Mouse (Mus musculus): ENCODE results near the gene Zfp622. TPM values are rescaled to one million over a fixed set of nuclear protein-coding genes. Genes with fewer than 3 reads are reported as not detected.
"Not testable (repeated sequence)": the region's sequence is repeated elsewhere in the genome, so short reads cannot be mapped to it uniquely, and the experiment has no call there.

Zfp622 gene
- total RNA-seq, 2 experiments from 2014 or later: 43.1 to 46.5 TPM

DNA sequence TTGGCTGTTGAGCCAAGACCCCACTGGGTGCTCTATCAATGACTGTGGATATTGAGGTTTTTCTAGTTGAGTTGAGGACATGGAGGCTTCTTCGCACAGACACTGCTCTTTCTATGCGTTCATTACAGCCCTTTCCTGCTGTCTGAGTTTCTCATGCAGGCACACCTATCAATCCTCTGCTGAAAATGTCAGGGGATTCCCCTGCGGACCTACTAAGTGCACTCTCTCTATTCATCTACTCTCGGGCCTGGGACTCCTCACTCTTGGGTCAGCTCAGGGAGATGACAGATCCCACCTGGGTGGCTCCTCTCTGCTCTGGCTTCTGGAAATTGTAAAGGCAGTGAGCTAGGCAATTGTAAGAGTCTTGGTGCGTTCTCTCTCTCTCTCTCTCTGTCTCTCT lies 23.9 kb upstream of the Zfp622 start:
- intact Hi-C loops (cut with DNase I): no loop called here
- no peak for DNase-seq

DNA sequence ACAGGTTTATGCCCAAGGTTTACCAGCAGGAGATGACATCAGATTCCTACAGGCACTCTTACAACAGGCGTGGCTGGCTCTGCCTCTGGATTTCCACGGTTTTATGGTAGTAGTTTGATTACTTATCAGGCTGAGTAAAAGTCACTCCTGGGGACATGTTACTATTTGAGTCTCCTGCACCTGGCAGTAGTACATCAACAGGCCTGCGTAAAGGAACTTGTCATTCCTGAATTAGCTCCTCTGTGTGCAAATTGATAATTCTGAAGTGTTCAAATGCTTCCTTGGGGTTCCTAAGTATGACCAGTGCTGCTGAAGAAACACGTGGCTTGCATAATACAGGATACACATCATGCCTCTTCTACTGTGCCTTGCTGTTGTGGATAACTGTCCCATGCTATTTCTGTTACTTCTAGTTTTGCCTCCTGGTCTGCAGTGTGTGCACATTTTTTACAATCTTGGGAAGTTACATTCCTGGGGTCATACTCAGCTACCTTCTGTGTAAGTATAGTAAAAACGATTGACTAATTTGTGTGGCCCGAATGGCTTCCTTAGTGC lies 17.9 kb upstream of the Zfp622 start:
- intact Hi-C loops (cut with DNase I): no loop called here

DNA sequence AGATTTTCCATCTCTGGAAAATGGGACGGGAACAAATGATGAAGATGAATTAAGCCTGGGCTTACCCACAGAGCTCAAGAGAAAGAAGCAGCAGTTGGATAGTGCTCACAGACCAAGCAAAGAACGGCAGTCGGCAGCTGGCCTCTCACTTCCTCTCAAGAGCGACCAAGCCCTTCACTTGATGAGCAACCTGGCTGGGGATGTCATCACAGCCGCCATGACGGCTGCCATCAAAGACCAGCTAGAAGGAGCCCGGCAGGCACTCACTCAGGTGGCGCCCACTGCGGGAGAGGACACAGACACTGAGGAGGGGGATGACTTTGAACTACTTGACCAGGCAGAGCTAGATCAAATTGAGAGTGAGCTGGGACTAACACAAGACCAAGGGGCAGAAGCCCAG lies 12.6 kb upstream of the Zfp622 start:
- DNase-seq: no peak
- intact Hi-C loops (cut with DNase I): loop anchor here (10.0 kb wide), 1 partner anchor 527 kb away; no protein-coding TSS in a partner anchor

More for the DNA sequence above, 17.9 kb upstream of the Zfp622 start:
- no peak for DNase-seq

DNA sequence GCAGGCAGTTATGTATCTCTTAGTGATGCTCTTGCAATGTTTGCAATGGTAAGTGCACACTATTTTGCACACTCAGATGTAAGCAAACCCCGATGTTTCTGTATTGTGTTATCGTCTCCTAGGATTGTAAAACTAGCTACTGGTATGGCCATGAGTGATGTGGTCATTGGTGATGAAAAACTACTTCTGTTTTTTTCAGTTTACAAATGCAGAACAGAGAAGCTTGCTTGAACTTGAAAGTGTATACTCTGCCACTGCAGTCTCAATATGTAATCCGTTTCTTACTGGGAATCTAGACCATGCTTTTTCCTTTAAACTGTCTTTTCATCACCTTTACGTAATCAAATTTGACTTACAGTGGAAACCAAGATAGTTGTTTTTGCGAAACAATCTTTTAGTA lies 11.4 kb upstream of the Zfp622 start:
- intact Hi-C loops (cut with DNase I): loop anchor here (10.0 kb wide), 1 partner anchor 528 kb away; no protein-coding TSS in a partner anchor

DNA sequence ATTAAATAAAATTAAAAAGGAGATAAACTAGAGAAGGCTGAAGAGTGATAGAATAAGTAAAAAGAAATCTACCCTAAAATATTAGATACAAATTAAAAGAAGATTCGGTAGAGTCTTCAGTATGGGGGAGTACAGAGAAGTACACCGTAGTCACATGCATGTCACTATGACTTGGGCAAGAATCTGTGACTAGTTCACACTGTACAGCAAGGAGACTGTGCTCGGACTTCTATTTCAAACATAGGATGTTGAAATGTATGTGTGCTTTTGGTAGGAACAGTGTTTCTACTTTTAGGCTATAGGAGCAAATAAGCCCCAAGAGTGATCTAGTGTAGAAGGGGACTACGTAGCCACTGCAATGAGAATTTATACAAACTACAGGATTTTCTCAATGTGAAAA lies 9.8 kb upstream of the Zfp622 start:
- DNase-seq: no peak
- intact Hi-C loops (cut with DNase I): loop anchor here (10.0 kb wide), 1 partner anchor 530 kb away; no protein-coding TSS in a partner anchor

More for the DNA sequence above, 11.4 kb upstream of the Zfp622 start:
- no peak for DNase-seq

DNA sequence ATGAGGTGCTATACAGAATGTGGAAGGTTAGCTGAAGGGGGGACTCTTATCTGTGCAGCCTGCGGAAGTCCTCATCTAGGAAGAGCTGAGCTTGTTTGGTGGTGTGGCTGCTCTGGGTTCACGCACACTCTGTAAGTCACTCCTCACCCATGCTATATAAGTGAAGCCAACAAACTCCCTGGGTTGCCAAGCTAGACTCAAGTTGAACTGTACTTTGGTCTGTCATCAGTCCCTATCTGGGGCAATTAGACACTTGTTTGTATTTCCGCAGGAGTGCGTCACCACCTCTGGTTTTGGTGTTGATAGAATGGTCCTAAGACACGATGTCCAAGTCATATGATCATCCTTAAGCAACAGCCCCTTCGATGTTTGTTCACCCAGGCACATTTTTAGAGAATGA lies 8.4 kb upstream of the Zfp622 start:
- DNase-seq: no peak
- intact Hi-C loops (cut with DNase I): loop anchor here (10.0 kb wide), 1 partner anchor 531 kb away; no protein-coding TSS in a partner anchor

DNA sequence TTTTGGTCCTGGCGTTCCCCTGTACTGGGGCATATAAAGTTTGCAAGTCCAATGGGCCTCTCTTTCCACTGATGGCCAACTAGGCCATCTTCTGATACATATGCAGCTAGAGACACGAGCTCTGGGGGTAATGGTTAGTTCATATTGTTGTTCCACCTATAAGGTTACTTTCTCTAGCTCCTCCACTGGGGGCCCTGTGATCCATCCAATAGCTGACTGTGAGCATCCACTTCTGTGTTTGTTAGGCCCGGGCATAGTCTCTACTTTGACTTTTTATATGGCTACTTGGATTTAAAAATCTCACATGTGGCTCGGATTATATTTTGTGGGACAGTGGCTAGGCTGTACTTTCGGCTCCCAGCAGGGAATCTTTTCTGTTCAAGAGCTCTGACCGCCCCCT lies 552 bp upstream of the Zfp622 start:
- intact Hi-C loops (cut with DNase I); DNase-seq: not testable (repeated sequence)

DNA sequence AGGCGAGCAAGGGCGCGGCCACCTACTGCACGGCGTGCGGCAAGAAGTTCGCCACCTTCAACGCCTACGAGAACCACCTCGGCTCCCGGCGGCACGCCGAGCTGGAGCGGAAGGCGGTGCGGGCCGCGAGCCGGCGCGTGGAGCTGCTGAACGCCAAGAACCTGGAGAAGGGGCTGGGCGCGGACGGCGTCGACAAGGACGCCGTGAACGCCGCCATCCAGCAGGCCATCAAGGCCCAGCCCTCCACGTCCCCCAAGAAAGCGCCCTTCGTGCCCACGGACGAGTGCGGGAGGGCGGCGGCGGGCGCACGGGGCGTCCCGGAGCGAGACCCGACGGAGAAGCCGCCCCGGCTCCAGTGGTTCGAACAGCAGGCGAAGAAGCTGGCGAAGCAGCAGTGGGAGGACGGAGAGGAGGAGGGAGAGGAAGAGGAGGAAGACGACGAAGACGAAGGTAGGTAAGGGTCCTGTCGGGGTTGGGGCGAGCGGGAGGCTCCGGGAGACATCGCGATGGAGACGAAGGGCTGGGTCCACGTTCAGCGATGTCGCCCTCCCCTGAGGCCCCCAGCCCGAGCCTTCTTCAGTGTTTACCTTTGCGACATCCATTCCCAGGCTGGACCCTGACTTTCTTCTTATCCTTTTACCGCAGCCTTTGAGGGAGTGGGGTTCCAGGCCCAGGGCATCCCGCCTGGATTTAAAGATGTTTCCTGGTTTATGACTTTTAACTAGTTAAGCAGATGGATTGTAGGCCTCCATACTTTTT lies 747 bp downstream of the Zfp622 start:
- intact Hi-C loops (cut with DNase I): no loop called here
- DNase-seq: peak; percentile 9

DNA sequence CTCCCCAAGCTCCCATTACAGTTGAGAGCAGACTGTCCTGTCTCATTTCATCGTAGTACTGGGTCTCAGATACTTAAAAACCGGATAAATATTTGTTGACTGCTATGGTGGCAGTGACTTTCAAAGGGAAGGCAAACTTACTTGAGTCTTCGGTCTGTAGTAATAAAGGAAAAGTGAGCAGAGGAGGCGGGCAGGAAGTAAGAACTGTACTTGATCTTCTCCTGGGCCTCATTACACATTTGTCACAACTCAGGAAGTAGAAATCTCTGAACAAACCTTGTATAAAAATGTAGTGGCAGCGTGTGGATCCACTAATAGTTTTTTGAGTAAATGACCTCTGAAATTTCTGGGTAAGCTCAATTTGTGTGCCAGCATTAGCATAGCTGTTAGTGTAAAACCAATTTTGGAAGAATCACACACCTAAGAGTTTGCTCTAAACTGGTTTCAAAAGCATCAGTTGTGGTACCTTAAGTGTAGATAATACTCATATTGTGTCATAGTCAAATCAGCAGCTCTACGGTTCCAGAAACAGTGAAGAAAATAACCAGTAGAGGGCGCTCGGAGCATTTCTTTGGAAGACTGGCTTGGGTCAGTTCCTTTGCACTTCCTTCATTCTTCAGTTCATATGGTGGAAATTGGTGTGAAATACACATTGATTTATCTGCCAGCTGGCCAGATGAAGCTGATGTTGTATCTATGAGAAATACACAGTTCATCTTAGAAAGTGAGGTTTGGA lies 9.0 kb downstream of the Zfp622 start:
- peak; percentile 46 for DNase-seq
- intact Hi-C loops (cut with DNase I): loop anchor here (10.0 kb wide), 4 partner anchors 632 to 1332 kb away; no protein-coding TSS in a partner anchor

DNA sequence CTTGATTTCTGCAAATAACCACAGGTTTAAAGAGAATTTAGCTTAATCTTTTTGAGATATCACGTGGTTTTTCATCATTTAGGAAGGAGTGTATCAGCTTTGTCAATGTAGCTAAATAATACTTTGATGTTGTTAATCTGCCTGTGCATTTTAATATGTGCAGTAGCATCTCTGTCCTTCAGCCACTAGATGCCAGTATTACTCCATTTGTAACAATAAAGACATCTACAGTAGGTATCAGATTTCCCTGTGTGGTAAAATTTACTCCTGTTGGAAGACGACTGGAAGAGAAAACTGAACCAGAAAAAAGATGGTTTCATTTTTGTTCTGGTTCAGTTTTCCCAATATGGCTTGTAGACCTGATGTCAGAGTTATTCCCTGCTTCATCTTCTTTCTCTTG lies 11.4 kb downstream of the Zfp622 start:
- DNase-seq: no peak
- intact Hi-C loops (cut with DNase I): loop anchor here (5.0 to 10.0 kb wide), 6 partner anchors 312 to 1329 kb away; partner anchors contain the start of gene March11

DNA sequence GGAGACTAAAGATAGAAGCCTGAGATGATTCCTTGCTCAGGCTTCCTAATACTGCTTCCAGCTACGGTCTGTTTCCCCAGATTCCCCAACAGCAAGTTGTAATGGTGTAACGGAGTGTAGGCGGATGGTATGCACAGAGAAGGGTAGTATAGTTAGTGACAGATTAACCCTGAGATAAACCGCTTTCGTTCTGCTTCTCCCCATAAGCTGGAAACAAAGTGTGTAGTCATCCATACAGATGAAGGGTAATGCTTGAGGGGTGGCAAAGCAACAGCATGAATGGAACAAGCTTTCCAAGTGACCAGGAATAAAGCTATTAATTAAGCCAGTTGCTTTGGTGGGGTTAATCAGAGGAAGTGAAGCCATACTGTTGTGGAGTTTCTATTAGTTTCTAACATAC lies 15.4 kb downstream of the Zfp622 start:
- DNase-seq: not testable (repeated sequence)
- intact Hi-C loops (cut with DNase I): loop anchor here (5.0 to 10.0 kb wide), 6 partner anchors 308 to 1325 kb away; partner anchors contain the start of gene March11

DNA sequence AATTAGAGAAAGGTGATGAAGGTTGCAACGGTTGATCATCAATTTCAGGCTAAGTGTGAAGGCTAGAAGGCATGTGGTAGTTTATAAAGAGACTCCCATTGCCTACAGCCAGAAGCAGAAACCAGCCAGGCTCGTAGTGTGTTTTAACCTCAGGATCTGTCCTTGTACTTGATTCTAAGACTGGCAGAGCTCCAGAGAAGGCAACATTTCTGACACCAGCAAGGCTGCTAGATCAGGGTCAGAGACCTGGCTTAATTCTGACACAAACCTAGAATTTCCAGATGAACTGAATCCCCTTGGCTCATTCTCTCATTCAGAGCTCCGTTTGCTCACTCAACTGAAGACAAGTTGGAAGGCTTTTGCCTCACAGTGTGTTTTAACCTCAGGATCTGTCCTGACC lies 24.5 kb downstream of the Zfp622 start:
- intact Hi-C loops (cut with DNase I): no loop called here
- no peak for DNase-seq

DNA sequence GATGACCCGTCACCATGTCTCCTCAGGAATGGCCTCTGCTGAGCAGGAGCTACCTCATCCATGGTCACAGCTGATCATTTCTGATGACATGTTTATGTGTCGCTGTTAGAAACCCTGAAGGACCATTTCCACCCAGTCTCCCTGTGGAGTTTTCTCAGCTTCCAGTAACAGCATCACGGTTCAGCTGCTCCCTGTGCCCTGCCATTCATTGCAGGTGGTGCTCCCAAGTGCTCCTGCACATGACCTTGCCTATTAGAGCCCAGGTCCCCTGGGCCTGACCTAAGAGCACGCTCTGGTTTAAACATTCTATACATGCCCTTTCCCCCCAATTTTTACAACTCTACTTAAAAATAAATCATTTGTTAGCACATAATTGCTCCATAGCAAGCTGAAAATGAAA lies 28.7 kb downstream of the Zfp622 start:
- no peak for DNase-seq
- intact Hi-C loops (cut with DNase I): no loop called here

DNA sequence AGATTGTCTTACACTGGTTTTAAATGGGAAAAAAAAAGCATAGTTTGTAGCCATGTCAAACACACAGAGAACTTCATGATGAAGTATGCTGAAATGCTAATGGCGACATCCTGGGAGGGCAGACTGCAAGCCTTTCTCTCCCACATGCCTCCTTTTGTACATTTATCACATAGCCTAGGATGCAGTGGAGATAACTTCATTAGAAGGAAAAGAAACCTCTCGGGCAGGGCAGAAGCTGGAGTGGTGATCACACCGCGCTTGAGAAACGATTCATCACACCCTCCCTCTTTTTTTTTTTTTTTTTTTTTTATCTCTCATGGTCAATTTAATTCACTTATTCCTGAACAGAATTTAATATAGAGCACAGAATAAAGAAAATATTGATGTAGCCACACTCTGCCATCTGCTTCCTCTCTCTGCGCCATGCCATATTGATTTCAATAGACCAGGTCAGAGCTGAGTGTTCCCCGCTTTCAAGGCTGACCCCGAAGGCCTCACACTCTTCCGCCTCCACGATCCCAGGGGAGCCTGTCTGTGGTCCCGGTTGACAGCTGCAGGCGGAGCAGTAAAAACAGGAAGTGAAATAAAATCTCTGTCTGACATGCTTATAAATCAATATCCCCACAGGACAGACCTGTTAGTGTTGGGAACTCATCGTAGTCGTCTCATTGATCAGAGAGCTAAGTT lies 32.0 kb downstream of the Zfp622 start:
- intact Hi-C loops (cut with DNase I): no loop called here
- no peak for DNase-seq

DNA sequence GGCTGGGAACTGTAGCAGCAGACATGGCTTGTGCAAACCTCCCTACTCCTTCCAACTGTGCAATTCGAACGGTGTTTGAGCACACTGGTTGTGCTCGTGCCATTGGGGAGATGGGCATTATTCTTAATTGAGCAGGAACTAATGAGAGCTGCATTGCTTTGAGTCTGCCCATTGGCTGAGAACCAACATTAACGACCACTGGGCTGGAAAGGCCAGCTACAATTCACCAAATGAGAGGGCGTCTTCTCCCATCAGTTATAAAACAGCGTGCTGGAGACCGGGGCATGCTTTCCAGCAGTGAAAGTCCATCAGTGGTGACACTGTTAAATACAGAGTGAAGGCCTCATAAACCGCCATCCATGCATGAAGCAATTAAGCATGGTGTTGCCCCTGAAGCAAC lies 37.6 kb downstream of the Zfp622 start:
- DNase-seq: peak; percentile 5
- intact Hi-C loops (cut with DNase I): no loop called here

DNA sequence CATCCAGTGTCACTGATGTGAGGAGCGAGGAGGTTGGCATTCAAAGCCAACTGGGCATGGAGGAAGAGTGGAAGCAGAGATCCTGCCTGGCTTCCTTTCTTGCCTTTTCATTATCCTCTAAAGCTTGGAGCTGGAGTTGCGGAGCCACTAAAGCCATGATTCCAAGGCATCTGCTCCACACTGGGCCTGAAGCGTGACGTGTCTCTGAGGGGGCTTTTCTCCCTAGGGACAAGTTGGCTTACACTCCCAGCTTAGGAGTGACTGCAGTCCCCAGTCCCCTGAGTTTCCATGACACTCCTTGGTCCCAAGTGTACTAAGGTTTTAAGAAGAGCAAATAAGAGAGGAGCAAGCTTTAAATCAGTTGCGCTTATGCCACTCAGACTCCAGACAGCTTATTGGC lies 38.5 kb downstream of the Zfp622 start:
- DNase-seq: no peak
- intact Hi-C loops (cut with DNase I): no loop called here

DNA sequence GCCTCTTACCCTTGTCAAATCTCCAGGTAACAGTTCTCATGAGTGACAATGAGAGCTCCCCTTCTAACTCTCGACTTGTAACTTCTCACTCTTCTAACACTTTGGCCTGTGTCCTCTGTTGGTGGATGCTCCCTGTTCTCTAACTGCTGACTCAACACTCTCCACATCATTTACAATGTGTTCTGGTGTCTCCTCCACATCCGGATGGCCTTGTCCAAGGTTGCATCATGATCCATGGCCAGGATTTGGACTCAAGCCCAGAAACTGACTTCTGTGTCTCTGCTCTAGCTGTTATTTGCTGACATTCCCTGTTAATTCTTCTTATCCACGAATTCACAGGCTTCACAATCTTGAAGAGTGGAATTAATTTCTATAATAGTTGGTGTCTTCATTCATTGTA lies 47.5 kb downstream of the Zfp622 start:
- no peak for DNase-seq
- intact Hi-C loops (cut with DNase I): no loop called here

DNA sequence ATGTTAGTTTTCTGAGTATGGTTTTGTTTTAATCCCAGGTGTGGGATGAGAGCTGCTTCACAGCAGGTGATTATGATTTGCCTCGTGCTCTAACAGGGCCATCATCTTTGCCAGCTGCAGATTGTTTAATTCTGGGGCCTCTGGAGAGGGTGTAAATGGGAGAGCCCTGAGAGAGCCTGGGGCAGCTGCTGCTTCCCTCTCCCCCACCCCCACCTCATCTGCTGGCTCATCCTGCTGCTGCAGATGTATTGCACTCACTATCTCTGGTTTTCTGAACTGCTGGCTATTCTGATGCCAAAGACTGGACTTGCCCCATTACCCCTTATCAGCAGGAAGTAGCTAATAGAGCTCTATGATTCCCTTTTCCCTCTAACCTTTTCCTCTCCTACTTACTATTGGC lies 56.4 kb downstream of the Zfp622 start:
- intact Hi-C loops (cut with DNase I): no loop called here
- DNase-seq: no peak

DNA sequence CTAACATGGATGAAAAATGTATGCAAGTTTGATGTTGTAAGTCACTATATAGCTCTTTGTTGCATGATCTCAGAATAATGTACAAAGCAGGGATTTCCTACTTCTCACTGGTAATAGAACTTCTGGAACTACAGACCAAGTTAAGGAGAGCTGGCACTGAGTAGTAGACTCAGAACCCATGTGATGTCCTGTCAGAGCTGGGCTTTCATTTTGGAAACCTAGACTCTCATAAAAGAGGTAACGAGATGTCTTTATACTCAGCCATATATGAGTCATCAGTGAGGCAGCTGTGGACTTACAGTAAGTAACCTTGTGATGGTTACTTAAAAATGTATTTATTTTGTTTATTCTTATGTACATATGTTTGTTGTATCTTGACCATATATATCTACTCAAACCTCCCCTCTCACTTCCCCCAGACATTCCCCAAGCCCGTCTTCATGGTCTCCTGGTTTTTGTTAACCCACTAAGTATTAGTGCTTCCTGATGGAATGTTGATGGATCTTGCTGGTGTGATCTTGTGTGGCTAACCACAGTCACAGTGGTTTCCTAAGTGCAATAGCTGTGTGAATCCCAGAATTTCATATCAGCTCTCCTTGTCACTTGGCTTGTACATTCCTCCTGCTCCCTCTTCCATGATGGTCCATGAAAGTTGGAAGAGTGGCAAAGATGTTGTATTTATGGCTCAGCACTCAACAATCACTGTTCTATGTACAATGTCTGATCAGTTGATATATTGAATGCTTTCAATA lies 57.2 kb downstream of the Zfp622 start:
- intact Hi-C loops (cut with DNase I): no loop called here

More for the DNA sequence above, 57.2 kb downstream of the Zfp622 start:
- no peak for DNase-seq
